Mouse (Mus musculus): ENCODE results near the gene Sphk2. TPM values are rescaled to one million over a fixed set of nuclear protein-coding genes. Genes with fewer than 3 reads are reported as not detected.

Sphk2 gene
- polyA plus RNA-seq, 1 experiment, result 16.9 TPM

DNA sequence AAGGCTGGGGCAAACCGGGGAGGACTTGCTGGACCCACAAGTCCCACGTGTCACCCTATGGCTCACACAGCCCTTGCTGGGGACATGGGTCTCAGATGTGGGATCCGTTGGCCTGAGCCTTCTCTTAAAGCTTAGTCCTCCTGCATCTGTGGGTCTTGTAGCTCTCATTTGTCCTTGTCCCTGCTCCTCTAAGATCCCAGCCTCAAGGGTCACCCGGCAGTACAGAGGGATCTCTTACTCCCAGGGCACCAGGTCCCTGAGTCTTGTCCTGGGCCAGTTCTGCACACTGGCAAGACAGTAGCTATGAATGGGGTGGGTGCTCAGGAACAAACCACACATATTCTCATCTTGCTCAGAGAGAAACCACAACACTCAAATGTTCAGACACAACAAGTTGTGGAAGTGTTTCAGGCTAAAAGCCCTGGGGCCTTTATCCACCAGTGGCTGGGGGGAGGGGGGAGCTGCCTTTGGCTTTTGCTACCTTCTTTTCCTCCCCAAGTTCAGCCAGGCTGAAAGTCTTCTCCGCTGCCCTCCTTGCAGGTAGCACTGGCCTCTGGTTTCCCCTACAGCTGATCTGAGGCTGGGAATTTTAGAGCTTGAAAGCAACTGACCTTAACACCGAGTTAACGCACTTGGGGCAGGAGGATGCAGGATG, 34.3 kb downstream of the Sphk2 start, which contains the start of gene Ntn5:
Ntn5 (plus strand) TSS at position 627 of the 655 bp plus-strand sequence.
- Histone ChIP-seq H3K79me3 (ENCODE audit: low read depth) (no peaks in the 10 kb centered on the region), H3K79me2 (ENCODE audit: control insufficient read depth, insufficient read depth) (no peaks in the 10 kb centered on the region), H3K27me3 (ENCODE audit: control insufficient read depth, insufficient read depth, insufficient read length) (no peaks in the 10 kb centered on the region), H3K4me3 (ENCODE audit: insufficient read depth, poor library complexity, severe bottlenecking) (no peak within 1 kb of the TSS), H3ac (ENCODE audit: control insufficient read depth, insufficient read length, low read depth) (no peak within 1 kb of the TSS), H3K36me3 (ENCODE audit: control insufficient read depth, insufficient read depth) (no peaks in the 10 kb centered on the region)
- no peak for TF ChIP-seq USF1 (IDR thresholded peaks at IDR 0.05; ENCODE audit: low read depth)
- TF ChIP-seq CEBPB (IDR thresholded peaks at IDR 0.05; ENCODE audit: low read depth), result no peak
- TF ChIP-seq MYOD1 (IDR thresholded peaks at IDR 0.05; ENCODE audit: control insufficient read depth, insufficient read length, low read depth), result no peak
- TF ChIP-seq MAX (IDR thresholded peaks at IDR 0.05), result no peak

DNA sequence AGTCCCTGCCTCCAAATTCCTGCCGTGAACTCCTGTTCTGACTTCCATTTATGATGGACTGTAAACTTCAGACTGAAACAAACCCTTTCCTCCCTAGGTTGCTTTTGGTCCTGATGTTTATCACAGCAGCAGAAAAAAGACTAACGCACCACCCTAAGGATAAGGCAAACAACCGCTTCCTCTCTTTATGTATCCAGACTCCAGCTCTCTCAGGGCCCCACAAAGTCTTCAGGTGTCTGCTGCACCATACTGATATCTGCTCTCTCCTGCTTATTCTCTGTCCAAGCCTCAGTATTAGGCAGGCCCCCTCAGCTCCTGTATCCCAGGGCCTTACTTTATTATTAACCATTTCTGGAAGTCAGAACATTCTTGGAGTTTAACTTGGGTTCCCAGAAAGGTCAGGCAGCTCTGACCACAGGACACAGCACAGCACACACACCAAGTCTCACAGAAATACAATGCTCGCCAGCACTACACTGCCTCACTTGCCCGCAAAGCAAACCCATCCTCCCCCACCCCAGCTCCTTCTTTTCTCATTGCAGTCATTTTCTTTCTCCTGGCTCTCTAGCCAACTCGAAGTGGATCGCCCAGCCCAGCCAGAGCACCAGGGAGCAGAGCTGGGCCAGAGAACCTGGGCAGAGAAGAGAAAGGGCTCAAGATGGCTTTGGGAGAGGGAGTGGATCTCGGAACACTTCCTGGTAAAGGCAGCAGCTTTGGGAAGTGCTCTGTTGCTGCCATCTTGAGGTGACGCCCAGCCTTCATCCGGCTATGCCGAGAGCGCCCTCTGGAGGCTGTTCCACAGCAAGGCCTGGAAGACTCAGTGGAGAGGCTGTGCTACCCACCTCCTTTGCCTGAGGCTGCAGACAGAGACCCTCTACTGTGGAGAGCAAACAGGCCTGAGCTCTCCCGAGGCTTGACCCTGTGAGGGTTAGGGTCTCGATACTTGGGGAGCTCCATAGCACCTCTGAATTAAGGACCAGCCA, 35.4 kb downstream of the Sphk2 start:
- TF ChIP-seq CTCF (IDR thresholded peaks at IDR 0.05; ENCODE audit: control insufficient read depth, insufficient read depth, insufficient read length), result peak; percentile 93
- no peak for TF ChIP-seq MAX (IDR thresholded peaks at IDR 0.05)
- H3K4me3 ChIP-seq (ENCODE audit: insufficient read depth, poor library complexity, severe bottlenecking), result no peak overlapping the region

GRCm38 (mm10) chr7:45681046-45681736, 36.6 kb downstream of the Sphk2 start:
- Histone ChIP-seq H3ac (ENCODE audit: control insufficient read depth, insufficient read length, low read depth) (no peak overlapping the region), H3K27me3 (ENCODE audit: control insufficient read depth, insufficient read depth, insufficient read length) (no peaks in the 10 kb centered on the region), H3K79me3 (ENCODE audit: low read depth) (no peaks in the 10 kb centered on the region), H3K4me3 (ENCODE audit: insufficient read depth, poor library complexity, severe bottlenecking) (no peak overlapping the region), H3K36me3 (ENCODE audit: control insufficient read depth, insufficient read depth) (no peaks in the 10 kb centered on the region), H3K79me2 (ENCODE audit: control insufficient read depth, insufficient read depth) (no peaks in the 10 kb centered on the region)
- TF ChIP-seq CTCF (IDR thresholded peaks at IDR 0.05; ENCODE audit: control insufficient read depth, insufficient read depth, insufficient read length) (no peak), CEBPB (IDR thresholded peaks at IDR 0.05; ENCODE audit: low read depth) (no peak), FOSL1 (IDR thresholded peaks at IDR 0.05; ENCODE audit: insufficient read depth, low read length, poor library complexity, severe bottlenecking) (no peak), MYOG (IDR thresholded peaks at IDR 0.05; ENCODE audit: control insufficient read depth, extremely low read depth, insufficient read length) (no peak), MYOD1 (IDR thresholded peaks at IDR 0.05; ENCODE audit: control insufficient read depth, insufficient read length, low read depth) (no peak), USF1 (IDR thresholded peaks at IDR 0.05; ENCODE audit: low read depth) (no peak), MAX (IDR thresholded peaks at IDR 0.05) (no peak)

More for the DNA sequence above, 35.4 kb downstream of the Sphk2 start:
- no peaks in the 10 kb centered on the region for H3K27me3 ChIP-seq (ENCODE audit: control insufficient read depth, insufficient read depth, insufficient read length)
- H3K36me3 ChIP-seq (ENCODE audit: control insufficient read depth, insufficient read depth), result no peaks in the 10 kb centered on the region
- H3K79me2 ChIP-seq (ENCODE audit: control insufficient read depth, insufficient read depth), result no peaks in the 10 kb centered on the region
- H3K79me3 ChIP-seq (ENCODE audit: low read depth), result no peaks in the 10 kb centered on the region
- H3ac ChIP-seq (ENCODE audit: control insufficient read depth, insufficient read length, low read depth), result no peak overlapping the region

DNA sequence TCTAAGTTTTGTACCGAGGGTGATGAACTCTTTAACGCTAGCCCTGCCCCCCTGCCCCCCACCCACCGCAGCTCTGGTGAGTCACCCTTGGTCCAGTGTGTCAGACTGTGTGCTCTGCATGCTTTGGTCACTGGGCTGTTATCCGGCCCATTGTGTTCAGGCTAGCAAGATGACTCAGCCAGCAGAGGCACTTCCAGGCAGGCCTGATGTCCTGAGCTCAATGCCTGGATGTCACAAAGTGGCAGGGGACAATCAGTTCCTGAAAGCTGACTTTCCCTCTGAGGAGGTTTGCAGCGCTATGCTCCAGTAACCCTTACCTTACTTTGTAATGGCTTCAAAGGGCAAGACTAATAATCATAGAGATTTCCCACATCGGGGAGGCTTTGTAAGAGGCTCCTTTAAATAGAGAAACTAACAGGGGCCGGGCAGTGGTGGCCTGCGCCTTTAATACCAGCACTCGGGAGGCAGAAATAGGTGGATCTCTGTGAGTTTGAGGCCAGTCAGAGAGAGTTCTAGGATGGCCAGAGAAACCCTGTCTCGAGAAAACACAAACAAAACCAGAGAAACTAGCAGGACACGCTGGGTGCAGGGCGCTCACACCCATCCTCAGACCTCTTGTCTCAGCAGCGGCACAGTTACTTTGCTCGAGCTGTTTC, 37.7 kb downstream of the Sphk2 start:
- no peak overlapping the region for H3K4me3 ChIP-seq (ENCODE audit: insufficient read depth, poor library complexity, severe bottlenecking)
- no peaks in the 10 kb centered on the region for H3K27me3 ChIP-seq (ENCODE audit: control insufficient read depth, insufficient read depth, insufficient read length)
- no peaks in the 10 kb centered on the region for H3K79me3 ChIP-seq (ENCODE audit: low read depth)
- H3K36me3 ChIP-seq (ENCODE audit: control insufficient read depth, insufficient read depth), result no peaks in the 10 kb centered on the region
- no peaks in the 10 kb centered on the region for H3K79me2 ChIP-seq (ENCODE audit: control insufficient read depth, insufficient read depth)
- peak; percentile 70 for TF ChIP-seq FOSL1 (IDR thresholded peaks at IDR 0.05; ENCODE audit: insufficient read depth, low read length, poor library complexity, severe bottlenecking)
- TF ChIP-seq CEBPB (IDR thresholded peaks at IDR 0.05; ENCODE audit: low read depth), result no peak
- no peak for TF ChIP-seq USF1 (IDR thresholded peaks at IDR 0.05; ENCODE audit: low read depth)
- TF ChIP-seq CTCF (IDR thresholded peaks at IDR 0.05; ENCODE audit: control insufficient read depth, insufficient read depth, insufficient read length), result no peak
- TF ChIP-seq MYOD1 (IDR thresholded peaks at IDR 0.05; ENCODE audit: control insufficient read depth, insufficient read length, low read depth), result no peak
- TF ChIP-seq MAX (IDR thresholded peaks at IDR 0.05), result peak; percentile 84
- no peak for TF ChIP-seq MYOG (IDR thresholded peaks at IDR 0.05; ENCODE audit: control insufficient read depth, extremely low read depth, insufficient read length)
- H3ac ChIP-seq (ENCODE audit: control insufficient read depth, insufficient read length, low read depth), result no peak overlapping the region

- Histone ChIP-seq H3K79me3 (ENCODE audit: low read depth) (no peaks in the 10 kb centered on the region), H3K79me2 (ENCODE audit: control insufficient read depth, insufficient read depth) (no peaks in the 10 kb centered on the region), H3K27me3 (ENCODE audit: control insufficient read depth, insufficient read depth, insufficient read length) (no peaks in the 10 kb centered on the region), H3ac (ENCODE audit: control insufficient read depth, insufficient read length, low read depth) (no peak overlapping the region), H3K36me3 (ENCODE audit: control insufficient read depth, insufficient read depth) (no peaks in the 10 kb centered on the region), H3K4me3 (ENCODE audit: insufficient read depth, poor library complexity, severe bottlenecking) (no peak overlapping the region)
- TF ChIP-seq MYOG (IDR thresholded peaks at IDR 0.05; ENCODE audit: control insufficient read depth, extremely low read depth, insufficient read length) (no peak), CTCF (IDR thresholded peaks at IDR 0.05; ENCODE audit: control insufficient read depth, insufficient read depth, insufficient read length) (no peak), FOSL1 (IDR thresholded peaks at IDR 0.05; ENCODE audit: insufficient read depth, low read length, poor library complexity, severe bottlenecking) (no peak), MYOD1 (IDR thresholded peaks at IDR 0.05; ENCODE audit: control insufficient read depth, insufficient read length, low read depth) (no peak), MAX (IDR thresholded peaks at IDR 0.05) (no peak), USF1 (IDR thresholded peaks at IDR 0.05; ENCODE audit: low read depth) (no peak), CEBPB (IDR thresholded peaks at IDR 0.05; ENCODE audit: low read depth) (no peak)
Measured at GRCm38 (mm10) chr7:45678513-45678912, 39.3 kb downstream of the Sphk2 start.
